Mouse (Mus musculus) E14TG2a.4 (cell line): ENCODE data around the gene Fbxl16.

ENCODE experiments used
- CTCF ChIP-seq: conservative IDR thresholded peaks from 2 replicates; pipeline ENCODE4 v1.5.1; 2014; ENCODE audit warnings: low read length
- NANOG ChIP-seq: IDR thresholded peaks from 2 replicates; pipeline ENCODE4 v1.6.1; 2014; ENCODE audit warnings: borderline replicate concordance, low read length, mixed read lengths
- POU5F1 ChIP-seq: IDR thresholded peaks from 2 replicates; pipeline ENCODE4 v1.6.1; 2014; ENCODE audit warnings: low read length, borderline replicate concordance

DNA sequence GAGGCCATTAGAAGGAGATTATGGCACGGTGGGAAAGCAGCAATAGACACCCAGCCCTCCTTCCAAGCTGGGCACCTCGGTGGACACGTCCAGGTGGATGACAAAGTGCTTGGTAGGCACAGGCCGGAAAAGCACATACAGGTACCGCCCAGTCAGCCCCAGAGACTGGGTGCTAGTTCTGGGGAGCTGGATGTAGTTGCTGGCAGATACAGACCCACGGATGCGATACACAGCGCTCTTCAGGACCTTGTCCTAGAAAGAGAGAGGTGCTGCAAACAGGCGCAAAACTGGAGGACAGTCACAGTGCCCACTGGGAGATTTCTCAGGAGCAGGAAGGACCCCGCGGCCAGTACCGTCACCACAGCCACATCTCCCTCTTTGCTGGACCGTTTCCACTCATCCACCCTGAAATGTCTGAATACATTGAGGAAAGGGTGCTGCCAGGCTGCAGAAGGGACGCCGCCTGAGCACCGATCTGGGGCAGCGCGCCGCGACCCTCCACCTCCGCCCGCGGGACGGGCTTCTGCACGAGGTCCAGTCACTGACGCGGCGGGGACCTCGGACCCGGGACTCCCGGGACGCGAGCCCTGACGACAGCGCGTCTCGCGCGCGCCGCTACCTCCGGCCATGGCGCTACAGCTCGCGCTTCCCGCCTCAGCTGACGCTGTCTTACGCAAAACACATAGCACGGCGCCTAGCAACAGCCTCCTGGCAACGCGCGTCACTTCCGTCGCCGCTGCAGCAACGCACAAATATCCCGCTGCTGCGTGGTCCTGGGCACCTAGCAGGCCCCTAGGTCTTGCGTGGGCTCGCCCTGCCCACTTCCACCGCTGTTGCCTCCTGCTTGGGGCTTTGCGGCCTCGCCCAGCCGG lies 52.2 kb downstream of the Fbxl16 start, which contains the start of gene Wdr90:
- TF ChIP-seq CTCF (no peak), POU5F1 (no peak), NANOG (no peak)
